Mouse (Mus musculus) embryonic facial prominence, embryonic 15.5 days (tissue): ENCODE data around the gene Gm7579. TPM values are rescaled to one million over a fixed set of nuclear protein-coding genes. Genes with fewer than 3 reads are reported as not detected.
"Not testable (repeated sequence)": the region's sequence is repeated elsewhere in the genome, so short reads cannot be mapped to it uniquely, and the experiment has no call there.

Experiments used
- ATAC-seq: fragments of 200-750 bp; cut with Nextera tagmentation; 2 replicates; pipeline ENCODE4 v1.8.0; 2017; ENCODE audit warnings: low read depth, moderate TSS enrichment; ENCODE audit not compliant: insufficient number of reproducible peaks, low FRiP score, low TSS enrichment
- H3K27ac ChIP-seq: fragments of 300-500 bp; sonication (generic); replicated peaks from 2 replicates; pipeline ENCODE4 v1.5.1; 2015; ENCODE audit warnings: mild to moderate bottlenecking, inconsistent platforms
- H3K27me3 ChIP-seq: fragments of 300-500 bp; sonication (generic); 2 replicates; pipeline ENCODE4 v1.6.1; 2015; ENCODE audit warnings: inconsistent platforms
- H3K36me3 ChIP-seq: fragments of 300-500 bp; sonication (generic); 2 replicates; pipeline ENCODE4 v1.6.1; 2015; ENCODE audit warnings: mild to moderate bottlenecking, inconsistent platforms
- H3K4me1 ChIP-seq: fragments of 300-500 bp; sonication (generic); 2 replicates; pipeline ENCODE4 v1.6.1; 2015; ENCODE audit warnings: inconsistent platforms
- H3K4me2 ChIP-seq: fragments of 300-500 bp; sonication (generic); replicated peaks from 2 replicates; pipeline ENCODE4 v1.6.1; 2015; ENCODE audit warnings: mild to moderate bottlenecking, inconsistent platforms
- H3K4me3 ChIP-seq: fragments of 300-500 bp; sonication (generic); replicated peaks from 2 replicates; pipeline ENCODE4 v1.5.1; 2015; ENCODE audit warnings: mild to moderate bottlenecking, inconsistent platforms
- H3K9ac ChIP-seq: fragments of 300-500 bp; sonication (generic); 2 replicates; pipeline ENCODE4 v1.6.1; 2015; ENCODE audit warnings: inconsistent platforms
- H3K9me3 ChIP-seq: fragments of 300-500 bp; sonication (generic); replicated peaks from 2 replicates; pipeline ENCODE4 v1.6.1; 2016; ENCODE audit warnings: inconsistent platforms
- WGBS: fragments of 180-500 bp; shearing (Covaris S2); methylation state at CpG from one replicate; pipeline ENCODE4 v1.1.7; 2015; 5-methylcytosine and 5-hydroxymethylcytosine counted together
- polyA plus RNA-seq: library from polyadenylated mRNA; unstranded; fragments of >200 nt; fragmentation: Nextera tagmentation; extraction: Ambion mirVana; gene quantifications from 2 replicates; pipeline ENCODE4 v1.2.1, GENCODE M21; 2015

Gm7579 gene
- polyA plus RNA-seq, 1 experiment from 2014 or later = 1.7 TPM

DNA sequence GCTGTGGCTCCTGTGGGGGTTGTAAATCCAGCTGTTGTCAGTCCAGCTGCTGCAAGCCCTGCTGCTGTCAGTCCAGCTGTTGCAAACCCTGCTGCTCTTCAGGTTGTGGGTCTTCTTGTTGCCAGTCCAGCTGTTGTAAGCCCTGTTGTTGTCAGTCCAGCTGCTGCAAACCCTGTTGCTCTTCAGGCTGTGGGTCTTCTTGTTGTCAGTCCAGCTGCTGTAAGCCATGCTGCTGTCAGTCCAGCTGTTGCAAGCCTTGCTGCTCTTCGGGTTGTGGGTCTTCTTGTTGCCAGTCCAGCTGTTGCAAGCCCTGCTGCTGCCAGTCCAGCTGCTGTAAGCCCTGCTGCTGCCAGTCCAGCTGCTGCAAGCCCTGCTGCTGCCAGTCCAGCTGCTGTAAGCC, 477 bp downstream of the Gm7579 start:
- not testable (repeated sequence) for H3K36me3 ChIP-seq, H3K27ac ChIP-seq, H3K9ac ChIP-seq, ATAC-seq, H3K9me3 ChIP-seq, H3K27me3 ChIP-seq, H3K4me1 ChIP-seq, H3K4me2 ChIP-seq, H3K4me3 ChIP-seq
- 60% methylated on average over 1 of the region's 1 CpGs for WGBS

DNA sequence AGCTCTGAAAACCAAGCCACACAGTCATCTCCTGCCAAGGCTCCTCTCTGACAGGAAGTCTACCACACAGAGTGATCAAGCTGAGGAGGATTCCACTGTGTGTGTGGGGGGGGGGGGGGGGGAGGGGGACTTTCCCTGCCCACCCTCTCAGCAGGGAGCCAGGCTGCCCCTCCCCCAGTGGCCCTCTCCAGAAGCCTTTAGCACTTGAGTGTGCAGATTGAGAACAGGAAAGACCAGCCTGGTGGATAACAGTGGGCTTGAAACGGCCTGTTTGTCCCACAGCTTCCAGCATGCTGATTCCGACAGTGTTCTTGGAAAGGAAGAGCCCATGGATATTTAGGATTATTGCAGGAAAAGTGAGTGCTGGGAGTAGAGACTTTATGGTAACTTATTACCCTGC, 12.9 kb downstream of the Gm7579 start:
- Histone ChIP-seq H3K9me3 (no peaks in the 10 kb centered on the region), H3K27me3 (no peaks in the 10 kb centered on the region), H3K4me1 (peaks cover 10% of the 10 kb centered on the region; the same call in 1 of the 2 replicates), H3K36me3 (no peaks in the 10 kb centered on the region), H3K4me2 (no peak overlapping the region), H3K4me3 (no peak overlapping the region), H3K9ac (no peak overlapping the region), H3K27ac (no peak overlapping the region)
- WGBS = 24% methylated on average over 2 of the region's 2 CpGs
- no peak for ATAC-seq

DNA sequence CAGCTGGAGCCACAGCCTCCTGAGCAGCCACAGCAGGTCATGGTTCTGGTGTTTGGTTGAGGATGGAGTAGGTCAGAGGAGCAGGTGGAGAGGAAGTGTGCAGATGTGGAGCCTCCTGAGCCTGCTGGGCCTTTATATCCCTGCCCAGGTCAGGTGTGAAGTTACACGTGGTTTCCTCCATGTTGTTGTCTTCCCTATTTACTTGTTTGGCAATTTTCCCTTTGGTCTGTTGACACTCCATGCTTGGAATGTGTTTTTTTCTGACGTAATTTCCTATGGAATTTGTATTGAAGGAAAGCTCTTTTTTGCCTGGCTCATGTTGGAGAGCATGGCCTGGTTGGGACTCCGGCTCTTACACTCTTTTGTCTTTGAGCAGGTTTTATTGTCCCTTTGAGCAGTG, 18.2 kb downstream of the Gm7579 start, which contains the start of gene Krtap5-5:
Gene Krtap5-5, minus strand, starts transcription at position 101 of the 400 bp plus-strand sequence.
- H3K4me3 ChIP-seq, H3K36me3 ChIP-seq, H3K27me3 ChIP-seq, H3K4me2 ChIP-seq, H3K9ac ChIP-seq, H3K27ac ChIP-seq, ATAC-seq, H3K4me1 ChIP-seq, H3K9me3 ChIP-seq: not testable (repeated sequence)
- WGBS = 37% methylated on average over 3 of the region's 3 CpGs

DNA sequence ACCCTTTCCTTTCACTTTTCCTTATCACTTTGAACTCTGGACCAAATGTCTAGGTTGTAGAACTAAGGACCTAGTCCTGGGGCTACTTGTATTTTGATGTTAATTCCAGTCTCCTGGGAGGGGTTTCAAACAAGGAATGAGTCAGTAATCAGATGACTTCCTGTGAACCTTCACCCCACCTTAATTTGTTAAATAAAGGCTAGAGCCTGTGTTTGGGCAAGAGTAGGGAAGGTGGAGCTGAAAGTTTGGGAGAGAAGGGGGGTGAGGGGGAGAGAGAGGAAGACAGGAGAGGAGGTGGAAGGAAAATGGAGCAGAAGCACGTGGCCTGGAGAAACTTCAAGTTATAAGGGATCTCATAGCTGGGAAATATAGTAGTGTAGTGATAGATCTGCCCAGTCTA, 19.9 kb downstream of the Gm7579 start:
- H3K9me3 ChIP-seq = no peaks in the 10 kb centered on the region
- ATAC-seq = no peak
- no peaks in the 10 kb centered on the region for H3K4me1 ChIP-seq
- no peaks in the 10 kb centered on the region for H3K36me3 ChIP-seq
- H3K27ac ChIP-seq = no peak overlapping the region
- no peak overlapping the region for H3K4me3 ChIP-seq
- 25% methylated on average over 1 of the region's 1 CpGs for WGBS
- no peak overlapping the region for H3K9ac ChIP-seq
- H3K27me3 ChIP-seq = no peaks in the 10 kb centered on the region
- no peak overlapping the region for H3K4me2 ChIP-seq

DNA sequence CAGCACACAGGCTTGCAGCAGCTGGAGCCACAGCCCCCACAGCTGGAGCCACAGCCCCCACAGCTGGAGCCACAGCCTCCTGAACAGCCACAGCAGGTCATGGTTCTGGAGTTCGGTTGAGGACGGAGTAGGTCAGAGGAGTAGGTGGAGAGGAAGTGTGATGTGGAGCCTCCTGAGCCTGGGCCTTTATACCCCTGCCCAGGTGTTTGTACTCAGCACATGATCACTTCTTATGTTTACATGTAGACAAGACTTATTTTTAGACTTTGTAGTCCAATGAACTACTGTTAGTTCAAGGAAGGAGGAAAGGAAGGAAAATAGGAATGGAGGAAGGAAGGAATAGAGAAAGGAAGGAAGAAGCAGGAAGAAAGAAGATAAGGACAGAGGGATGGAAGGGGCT, 29.3 kb downstream of the Gm7579 start, which contains the start of gene Gm40460:
Gene Gm40460, minus strand, starts transcription at position 101 of the 400 bp plus-strand sequence.
- WGBS = 50% methylated on average over 2 of the region's 2 CpGs
- Histone ChIP-seq H3K4me1 (no peaks in the 10 kb centered on the region), H3K4me3 (no peak within 1 kb of the TSS), H3K9ac (no peak within 1 kb of the TSS), H3K27me3 (no peaks in the 10 kb centered on the region), H3K27ac (no peak within 1 kb of the TSS), H3K36me3 (no peaks in the 10 kb centered on the region), H3K4me2 (no peak within 1 kb of the TSS), H3K9me3 (no peaks in the 10 kb centered on the region)
- ATAC-seq = no peak

DNA sequence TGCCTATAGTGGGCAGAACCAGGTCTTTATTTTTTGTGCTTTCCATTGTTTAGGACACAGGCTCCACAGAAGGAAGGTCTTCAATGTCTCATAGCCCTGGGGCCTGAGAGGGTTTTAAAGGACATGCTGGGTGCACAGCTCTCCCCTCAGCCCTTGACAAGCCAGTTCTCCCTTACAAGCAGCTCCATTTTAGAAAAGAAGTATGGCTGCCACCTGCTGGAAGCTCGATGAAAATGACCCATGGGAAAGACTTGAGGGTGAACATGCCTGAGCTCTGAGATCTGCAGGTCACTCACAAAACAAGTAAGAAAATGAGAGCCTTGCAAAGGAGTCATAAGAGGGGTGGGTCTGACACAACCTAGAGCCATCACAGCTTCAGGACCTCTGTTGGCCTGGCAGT, 38.2 kb downstream of the Gm7579 start:
- 4% methylated on average over 1 of the region's 1 CpGs for WGBS
- no peaks in the 10 kb centered on the region for H3K4me1 ChIP-seq
- no peaks in the 10 kb centered on the region for H3K9me3 ChIP-seq
- no peak overlapping the region for H3K9ac ChIP-seq
- H3K4me2 ChIP-seq = no peak overlapping the region
- H3K4me3 ChIP-seq = no peak overlapping the region
- H3K27me3 ChIP-seq = 0 out of 2 replicates have a peak, but pooled peaks cover 5% of the 10 kb centered on the region
- H3K36me3 ChIP-seq = no peaks in the 10 kb centered on the region
- no peak for ATAC-seq
- H3K27ac ChIP-seq = no peak overlapping the region

DNA sequence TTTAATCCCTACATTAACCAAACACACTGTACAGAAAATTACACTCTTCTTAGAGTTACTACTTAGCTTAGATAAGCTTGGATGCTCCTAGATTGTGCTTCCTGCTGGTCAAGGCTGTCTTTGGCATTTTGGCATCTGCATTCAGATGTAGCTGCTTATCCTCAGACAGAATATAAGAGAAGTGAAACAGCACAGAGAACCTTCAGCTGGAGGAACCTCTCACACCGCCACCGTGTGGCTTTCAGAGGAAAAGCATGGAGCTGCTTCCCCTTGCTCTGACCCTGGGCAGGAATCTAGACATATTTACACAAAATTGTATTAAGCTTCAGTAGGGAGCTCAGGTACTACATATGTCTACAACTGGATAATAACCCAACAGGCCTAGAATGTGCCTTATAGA, 43.9 kb downstream of the Gm7579 start:
- no peak overlapping the region for H3K27ac ChIP-seq
- no peaks in the 10 kb centered on the region for H3K9me3 ChIP-seq
- H3K4me3 ChIP-seq = no peak overlapping the region
- no peak overlapping the region for H3K9ac ChIP-seq
- 1% methylated on average over 2 of the region's 2 CpGs for WGBS
- H3K36me3 ChIP-seq = no peaks in the 10 kb centered on the region
- H3K4me2 ChIP-seq = no peak overlapping the region
- no peaks in the 10 kb centered on the region for H3K4me1 ChIP-seq
- 0 out of 2 replicates have a peak, but pooled peaks cover 7% of the 10 kb centered on the region for H3K27me3 ChIP-seq
- no peak for ATAC-seq

DNA sequence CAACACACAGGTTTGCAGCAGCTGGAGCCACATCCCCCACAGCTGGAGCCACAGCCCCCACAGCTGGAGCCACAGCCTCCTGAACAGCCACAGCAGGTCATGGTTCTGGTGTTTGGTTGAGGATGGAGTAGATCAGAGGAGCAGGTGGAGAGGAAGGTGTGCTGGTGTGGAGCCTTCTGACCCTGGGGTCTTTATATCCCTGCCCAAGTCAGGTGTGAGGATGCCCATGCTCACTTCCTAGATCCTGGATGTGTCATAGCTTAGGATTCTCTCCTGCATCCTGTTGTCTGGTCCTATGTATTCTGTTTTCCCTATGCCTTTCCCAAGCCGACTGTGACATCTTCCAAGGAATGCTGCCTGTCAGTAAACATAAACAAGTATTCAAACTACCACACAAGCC, 46.6 kb downstream of the Gm7579 start, which contains the start of gene Gm2431:
Gene Gm2431, minus strand, starts transcription at position 101 of the 400 bp plus-strand sequence.
- not testable (repeated sequence) for H3K4me1 ChIP-seq, H3K9ac ChIP-seq, H3K4me2 ChIP-seq, H3K9me3 ChIP-seq, H3K36me3 ChIP-seq, H3K27ac ChIP-seq, H3K27me3 ChIP-seq, ATAC-seq, H3K4me3 ChIP-seq
- 36% methylated on average over 1 of the region's 1 CpGs for WGBS

Other genes with a start within 250 kb of the Gm7579 start
- gene Mob2, start 150.8 kb upstream of the Gm7579 start, polyA plus RNA-seq = 79.5 and 82.6 TPM in 2 replicates
- gene Dusp8, start 116.0 kb upstream of the Gm7579 start, polyA plus RNA-seq = 6.5 and 7.7 TPM in 2 replicates
- 0.79 and 1.7 TPM in 2 replicates for gene Gm45618, start 91.1 kb upstream of the Gm7579 start, polyA plus RNA-seq
- not detected in 2 replicates for gene Gm39115, start 75.8 kb upstream of the Gm7579 start, polyA plus RNA-seq
- 1.0 and 1.1 TPM in 2 replicates for gene Gm45337, start 67.3 kb upstream of the Gm7579 start, polyA plus RNA-seq
- 0.77 and 0.79 TPM in 2 replicates for gene Gm29735, start 54.7 kb upstream of the Gm7579 start, polyA plus RNA-seq
- gene Gm4553, start 46.1 kb upstream of the Gm7579 start, polyA plus RNA-seq = 1.4 and 1.7 TPM in 2 replicates
- 0.75 and 1.2 TPM in 2 replicates for gene Krtap5-2, start 35.9 kb upstream of the Gm7579 start, polyA plus RNA-seq
- gene Gm10153, start 21.5 kb upstream of the Gm7579 start, polyA plus RNA-seq = 0.47 and 0.57 TPM in 2 replicates
- gene Krtap5-3, start 10.5 kb upstream of the Gm7579 start, polyA plus RNA-seq = 0.16 and 0.30 TPM in 2 replicates
- 0.73 and 0.75 TPM in 2 replicates for gene Krtap5-5, start 18.1 kb downstream of the Gm7579 start, polyA plus RNA-seq
- 0.40 and 1.0 TPM in 2 replicates for gene Gm40460, start 29.2 kb downstream of the Gm7579 start, polyA plus RNA-seq
- gene Gm2431, start 46.5 kb downstream of the Gm7579 start, polyA plus RNA-seq = not detected in 2 replicates
- 0.31 TPM in 1 of 2 replicates, not detected in the other for gene Gm4559, start 62.5 kb downstream of the Gm7579 start, polyA plus RNA-seq
- gene Krtap5-1, start 85.3 kb downstream of the Gm7579 start, polyA plus RNA-seq = 0.56 TPM in 1 of 2 replicates, not detected in the other
- 0.21 and 0.37 TPM in 2 replicates for gene Krtap5-4, start 91.7 kb downstream of the Gm7579 start, polyA plus RNA-seq
- 7.5 and 7.8 TPM in 2 replicates for gene Ifitm10, start 161.9 kb downstream of the Gm7579 start, polyA plus RNA-seq
- not detected in 2 replicates for gene Gm49369, start 170.8 kb downstream of the Gm7579 start, polyA plus RNA-seq
- gene Ctsd, start 176.2 kb downstream of the Gm7579 start, polyA plus RNA-seq = 374 and 387 TPM in 2 replicates
- gene Syt8, start 223.0 kb downstream of the Gm7579 start, polyA plus RNA-seq = 3.9 and 4.5 TPM in 2 replicates
- 169 and 228 TPM in 2 replicates for gene Tnni2, start 229.9 kb downstream of the Gm7579 start, polyA plus RNA-seq
- gene Lsp1, start 248.9 kb downstream of the Gm7579 start, polyA plus RNA-seq = 49.3 and 58.9 TPM in 2 replicates